Mouse (Mus musculus) lung, postnatal 0 days (tissue): ENCODE measurements at regions not wholly inside any gene's neighbourhood (a gene's known extent, or its start where the extent isn't known, plus 50 kb on each side); places are given as distances from the start of the nearest gene placed in this dataset.

Experiments used
- ATAC-seq: fragments of 200-750 bp; cut with Nextera tagmentation; 2 replicates; pipeline ENCODE4 v1.8.0; 2017; ENCODE audit warnings: moderate library complexity
- DNase-seq: peaks from one replicate; pipeline ENCODE4 v3.0.0-alpha.2; 2016; ENCODE audit warnings: low spot score
- H3K27ac ChIP-seq: fragments of 300-500 bp; sonication (generic); 2 replicates; pipeline ENCODE4 v1.5.1; 2014; ENCODE audit warnings: antibody characterized with exemption, mild to moderate bottlenecking, low read length, mixed read lengths
- H3K27me3 ChIP-seq: fragments of 300-500 bp; sonication (generic); replicated peaks from 2 replicates; pipeline ENCODE4 v1.6.1; 2014; ENCODE audit warnings: low read length, mixed read lengths; ENCODE audit not compliant: insufficient read depth
- H3K36me3 ChIP-seq: fragments of 300-500 bp; sonication (generic); 2 replicates; pipeline ENCODE4 v1.6.1; 2014; ENCODE audit warnings: low read length, mixed read lengths; ENCODE audit not compliant: insufficient read depth
- H3K4me1 ChIP-seq: fragments of 300-500 bp; sonication (generic); 2 replicates; pipeline ENCODE4 v1.6.1; 2014; ENCODE audit warnings: antibody characterized with exemption, low read depth, low read length, mixed read lengths; ENCODE audit not compliant: insufficient read depth
- H3K4me2 ChIP-seq: fragments of 300-500 bp; sonication (generic); replicated peaks from 2 replicates; pipeline ENCODE4 v1.6.1; 2014; ENCODE audit warnings: low read depth, mild to moderate bottlenecking, low read length, moderate library complexity, mixed read lengths
- H3K4me3 ChIP-seq: fragments of 300-500 bp; sonication (generic); 2 replicates; pipeline ENCODE4 v1.5.1; 2014; ENCODE audit warnings: low read depth, low read length
- H3K9ac ChIP-seq: fragments of 300-500 bp; sonication (generic); replicated peaks from 2 replicates; pipeline ENCODE4 v1.6.1; 2014; ENCODE audit warnings: low read depth, mild to moderate bottlenecking
- H3K9me3 ChIP-seq: fragments of 300-500 bp; sonication (generic); 2 replicates; pipeline ENCODE4 v1.6.1; 2016; ENCODE audit warnings: low read length, mixed read lengths
- CTCF ChIP-seq: IDR thresholded peaks from 2 replicates; pipeline ENCODE4 v1.5.1; 2016; ENCODE audit warnings: antibody characterized with exemption, mild to moderate bottlenecking
- EP300 ChIP-seq: IDR thresholded peaks from 2 replicates; pipeline ENCODE4 v1.6.1; 2016; ENCODE audit warnings: antibody characterized with exemption, mild to moderate bottlenecking, control low read depth
- WGBS: fragments of 180-500 bp; shearing (Covaris S2); extraction: QIAGEN DNeasy Blood & Tissue Kit; methylation state at CpG from one replicate; pipeline ENCODE4 v1.1.7; 2014; 5-methylcytosine and 5-hydroxymethylcytosine counted together

- no peak for ATAC-seq
- TF ChIP-seq EP300 (no peak), CTCF (no peak)
- Histone ChIP-seq H3K36me3 (no peaks in the 10 kb centered on the region), H3K4me1 (no peaks in the 10 kb centered on the region), H3K9ac (no peak overlapping the region), H3K27me3 (no peaks in the 10 kb centered on the region), H3K4me2 (no peak overlapping the region), H3K9me3 (no peaks in the 10 kb centered on the region), H3K27ac (no peak overlapping the region), H3K4me3 (no peak overlapping the region)
- DNase-seq, result no peak
- 70% methylated on average over 5 of the region's 5 CpGs for WGBS
Observed at GRCm38 (mm10) chr11:112028031-112028430, 754.0 kb upstream of the Sox9 start.

GRCm38 (mm10) chr11:112038741-112039140, 743.3 kb upstream of the Sox9 start:
- ATAC-seq, result no peak
- no peak for TF ChIP-seq CTCF
- no peak for TF ChIP-seq EP300
- Histone ChIP-seq H3K9ac (no peak overlapping the region), H3K4me3 (no peak overlapping the region), H3K4me2 (no peak overlapping the region), H3K27ac (no peak overlapping the region), H3K36me3 (no peaks in the 10 kb centered on the region), H3K4me1 (no peaks in the 10 kb centered on the region), H3K9me3 (no peaks in the 10 kb centered on the region), H3K27me3 (no peaks in the 10 kb centered on the region)
- 95% methylated on average over 11 of the region's 11 CpGs for WGBS
- DNase-seq, result no peak

DNA sequence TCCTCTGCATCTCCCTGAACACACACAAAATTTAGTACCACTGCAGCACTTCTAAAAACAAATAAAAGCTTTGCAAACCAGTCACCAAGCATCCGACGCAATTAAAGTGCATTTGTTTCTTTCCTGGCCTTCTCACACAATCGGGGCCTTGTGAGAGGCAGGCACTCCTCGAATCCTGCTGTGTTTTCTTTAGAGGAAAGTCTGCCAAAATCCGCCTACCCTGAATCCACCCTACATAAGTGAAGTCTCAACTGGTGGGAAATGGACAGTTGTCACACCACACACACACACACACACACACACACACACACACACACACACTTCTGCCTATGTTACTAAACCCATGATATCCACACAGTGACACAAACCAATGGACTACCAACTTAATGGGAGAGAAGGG, 737.6 kb upstream of the Sox9 start:
- H3K4me2 ChIP-seq, result no peak overlapping the region
- no peak for ATAC-seq
- no peaks in the 10 kb centered on the region for H3K27me3 ChIP-seq
- no peak overlapping the region for H3K4me3 ChIP-seq
- no peaks in the 10 kb centered on the region for H3K36me3 ChIP-seq
- no peak overlapping the region for H3K9ac ChIP-seq
- H3K27ac ChIP-seq, result no peak overlapping the region
- no peaks in the 10 kb centered on the region for H3K9me3 ChIP-seq
- WGBS, result 52% methylated on average over 5 of the region's 5 CpGs
- H3K4me1 ChIP-seq, result no peaks in the 10 kb centered on the region
- TF ChIP-seq CTCF, result no peak
- TF ChIP-seq EP300, result no peak
- no peak for DNase-seq

DNA sequence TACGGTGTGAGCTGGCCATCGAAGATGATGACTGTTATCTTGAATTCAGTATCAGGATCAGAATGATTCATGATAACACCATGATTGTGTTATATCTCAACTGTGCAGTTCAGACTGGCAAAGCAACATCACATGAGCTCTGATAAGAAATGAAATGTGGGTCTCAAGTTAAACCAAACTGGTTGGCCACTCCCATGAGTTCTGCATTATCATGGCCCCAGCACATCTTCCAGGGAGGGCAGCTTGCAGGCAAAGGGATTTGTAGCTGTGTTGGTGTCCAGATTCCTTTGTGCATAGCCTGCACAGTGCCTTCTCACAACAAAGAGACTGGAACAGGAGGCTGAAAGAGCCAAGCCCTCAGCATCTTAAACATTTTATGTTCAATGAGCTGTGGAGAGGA, 736.7 kb upstream of the Sox9 start:
- no peak overlapping the region for H3K4me2 ChIP-seq
- DNase-seq (no peak), ATAC-seq (no peak)
- no peaks in the 10 kb centered on the region for H3K9me3 ChIP-seq
- no peaks in the 10 kb centered on the region for H3K36me3 ChIP-seq
- TF ChIP-seq EP300, result no peak
- TF ChIP-seq CTCF, result no peak
- H3K4me3 ChIP-seq, result no peak overlapping the region
- no peaks in the 10 kb centered on the region for H3K27me3 ChIP-seq
- H3K27ac ChIP-seq, result no peak overlapping the region
- no peak overlapping the region for H3K9ac ChIP-seq
- 84% methylated on average over 2 of the region's 2 CpGs for WGBS
- H3K4me1 ChIP-seq, result no peaks in the 10 kb centered on the region

DNA sequence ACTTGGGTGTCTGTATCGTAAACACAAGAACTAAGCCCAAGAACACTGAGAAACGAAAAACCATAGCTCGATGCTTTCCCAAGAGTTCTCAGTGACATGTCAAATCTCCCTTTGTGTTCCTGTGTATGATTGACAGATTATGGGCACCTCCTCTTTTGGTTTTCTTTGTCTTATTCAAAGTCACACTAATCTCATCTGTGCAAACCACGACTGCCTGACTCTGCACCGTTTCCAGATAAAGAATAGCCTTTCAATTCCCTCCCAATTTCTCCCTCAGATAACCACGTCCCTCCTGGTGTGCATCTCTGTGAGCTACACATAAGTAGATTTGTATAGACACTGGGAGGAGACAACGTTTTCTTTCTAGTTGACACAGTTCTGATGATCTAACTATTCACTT, 731.7 kb upstream of the Sox9 start:
- ATAC-seq, result no peak
- 64% methylated on average over 7 of the region's 7 CpGs for WGBS

DNA sequence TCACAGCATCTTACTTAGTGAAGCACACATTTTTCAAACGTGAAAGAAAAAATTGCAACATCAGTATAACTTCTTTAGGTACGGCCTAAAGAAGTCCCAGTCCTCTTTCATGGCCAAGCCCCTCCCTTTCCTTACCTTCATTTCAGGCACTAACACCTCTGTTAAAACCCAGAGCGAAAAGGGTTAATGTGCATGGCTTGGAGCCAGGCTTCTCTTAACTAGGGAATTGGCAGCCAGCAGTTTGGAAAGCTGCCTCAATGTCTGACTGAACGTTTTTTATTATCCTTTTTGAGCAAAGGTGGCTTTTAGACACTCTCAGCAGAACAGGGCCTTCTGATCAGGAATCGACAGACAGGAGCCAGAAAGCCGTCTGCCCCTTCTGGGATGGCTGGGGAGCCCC, 726.4 kb upstream of the Sox9 start:
- Histone ChIP-seq H3K4me3 (no peak overlapping the region), H3K4me1 (no peaks in the 10 kb centered on the region; the same call in 1 of the 2 replicates), H3K9ac (no peak overlapping the region), H3K27ac (no peak overlapping the region), H3K27me3 (no peaks in the 10 kb centered on the region), H3K36me3 (no peaks in the 10 kb centered on the region), H3K9me3 (no peaks in the 10 kb centered on the region), H3K4me2 (no peak overlapping the region)
- 26% methylated on average over 6 of the region's 6 CpGs for whole genome bisulfite sequencing
- ATAC-seq (no peak), DNase-seq (peak; percentile 17)
- no peak for TF ChIP-seq CTCF
- TF ChIP-seq EP300, result no peak

More for the DNA sequence above, 731.7 kb upstream of the Sox9 start:
- Histone ChIP-seq H3K27ac (no peak overlapping the region), H3K4me2 (no peak overlapping the region), H3K4me3 (no peak overlapping the region), H3K9me3 (no peaks in the 10 kb centered on the region), H3K4me1 (no peaks in the 10 kb centered on the region), H3K9ac (no peak overlapping the region), H3K36me3 (no peaks in the 10 kb centered on the region), H3K27me3 (no peaks in the 10 kb centered on the region)
- TF ChIP-seq EP300 (no peak), CTCF (no peak)
- no peak for DNase-seq

DNA sequence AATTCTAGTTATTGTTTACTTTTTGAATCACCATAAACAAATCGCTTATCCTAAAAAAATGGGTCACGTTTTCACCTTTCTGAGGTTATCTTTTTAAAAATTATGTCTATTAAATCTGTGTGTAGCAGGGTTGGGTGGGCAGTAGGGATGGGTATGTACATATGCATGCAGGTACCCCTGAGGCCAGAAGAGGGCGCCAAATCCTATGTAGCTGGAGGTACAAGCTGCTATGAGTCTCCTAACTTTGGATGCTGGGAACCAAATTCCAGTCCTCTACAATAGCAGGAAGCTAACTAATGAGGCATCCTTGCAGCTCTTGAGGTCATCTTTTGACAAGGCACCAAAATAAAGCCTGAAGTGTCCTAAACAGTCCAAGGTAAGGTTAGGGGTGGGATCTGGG, 714.8 kb upstream of the Sox9 start:
- H3K9ac ChIP-seq, result no peak overlapping the region
- no peak for DNase-seq
- H3K4me3 ChIP-seq, result no peak overlapping the region
- peak; percentile 45 for TF ChIP-seq CTCF
- no peak for TF ChIP-seq EP300
- H3K36me3 ChIP-seq, result no peaks in the 10 kb centered on the region
- no peak overlapping the region for H3K4me2 ChIP-seq
- no peak for ATAC-seq
- H3K27ac ChIP-seq, result no peak overlapping the region
- WGBS, result 75% methylated on average over 3 of the region's 3 CpGs
- H3K27me3 ChIP-seq, result no peaks in the 10 kb centered on the region
- H3K4me1 ChIP-seq, result no peaks in the 10 kb centered on the region
- H3K9me3 ChIP-seq, result no peaks in the 10 kb centered on the region
